Mouse (Mus musculus) olfactory bulb, adult 2 months (tissue): Measurements from ENCODE around the gene Rap1gap.

Experiments
- CTCF ChIP-seq: fragments of 200-500 bp; IDR thresholded peaks from 2 replicates; pipeline ENCODE4 v1.5.1; 2012; ENCODE audit warnings: low read depth, mild to moderate bottlenecking, low read length, moderate library complexity; ENCODE audit not compliant: insufficient read depth
- POLR2A ChIP-seq: fragments of 200-500 bp; IDR thresholded peaks from 2 replicates; pipeline ENCODE4 v1.6.1; 2012; ENCODE audit warnings: mild to moderate bottlenecking, low read depth, low read length, moderate library complexity; ENCODE audit not compliant: insufficient read depth

DNA sequence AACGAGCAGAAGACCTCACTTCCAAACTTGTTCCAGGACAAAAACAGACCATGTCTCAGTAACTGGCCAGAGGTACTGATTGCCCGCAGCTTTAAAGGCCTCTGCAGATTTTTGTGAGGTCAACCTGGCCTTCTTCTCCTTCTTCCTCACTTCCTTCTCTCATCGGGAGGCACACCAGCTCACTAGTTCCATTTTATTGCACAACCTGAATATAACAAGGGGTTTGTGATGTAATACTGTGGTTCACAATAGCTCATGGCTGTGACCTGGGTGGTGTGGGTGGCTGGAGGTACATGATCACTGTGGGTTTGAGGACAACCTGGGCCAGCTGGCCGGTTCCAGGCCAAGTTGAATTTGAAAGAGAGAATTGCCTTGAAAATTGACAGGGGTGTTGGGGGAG is 31.1 kb upstream of the Rap1gap start:
- TF ChIP-seq CTCF (no peak), POLR2A (no peak)
